Mouse (Mus musculus): ENCODE results near the gene Esrra.
A peak's percentile ranks its signal among the peaks of the same experiment; 100 is the strongest.

Esrra gene

DNA sequence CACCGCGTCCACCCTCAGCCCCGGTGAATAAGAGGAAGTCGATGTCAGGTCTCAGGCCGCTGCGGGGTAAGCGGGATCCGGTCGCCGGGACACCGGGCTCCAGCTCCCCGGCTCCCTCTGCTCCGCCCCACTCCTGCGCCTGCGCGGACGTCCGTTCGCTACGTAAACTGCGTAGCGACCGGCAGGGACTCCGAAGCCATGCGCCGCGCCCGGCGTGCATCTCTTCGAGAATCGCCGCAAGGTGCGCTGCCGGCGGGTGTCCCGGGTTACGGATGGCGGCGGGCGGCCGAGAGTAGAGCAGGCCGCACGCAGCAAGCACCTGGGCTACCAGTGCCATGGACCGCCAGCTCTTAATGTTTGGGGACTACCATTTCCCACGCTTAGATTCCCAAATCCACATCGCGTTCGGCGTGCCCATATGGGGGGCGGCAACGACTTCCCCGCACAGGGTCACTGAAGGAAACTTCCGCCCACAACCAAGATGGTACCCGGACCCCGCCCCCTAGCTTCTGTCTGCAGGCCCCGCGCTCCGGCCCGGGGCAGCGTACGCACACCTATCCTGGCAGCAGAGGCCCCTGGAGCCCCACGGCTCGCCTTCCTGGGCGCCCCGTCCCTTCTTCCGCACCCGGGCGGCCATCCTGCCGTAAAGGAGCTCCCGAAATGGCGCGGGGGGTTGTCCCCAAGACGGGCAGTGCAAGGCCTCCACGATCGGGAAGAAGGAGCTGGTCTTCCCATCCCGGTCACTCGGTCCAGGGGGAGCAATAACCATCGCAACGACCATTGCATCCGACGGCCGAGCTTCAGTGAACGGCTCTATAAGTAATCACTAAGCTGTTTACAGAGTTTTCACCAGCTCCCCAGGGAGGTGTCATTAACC is 20.0 kb upstream of the Esrra start, which contains the start of gene Bad:
TSS of gene Bad (plus strand) at position 490 of the 877 bp plus-strand sequence.
- DNase-seq (ENCODE audit: low spot score in 2 of 2), result peak; percentile 92 to 95

DNA sequence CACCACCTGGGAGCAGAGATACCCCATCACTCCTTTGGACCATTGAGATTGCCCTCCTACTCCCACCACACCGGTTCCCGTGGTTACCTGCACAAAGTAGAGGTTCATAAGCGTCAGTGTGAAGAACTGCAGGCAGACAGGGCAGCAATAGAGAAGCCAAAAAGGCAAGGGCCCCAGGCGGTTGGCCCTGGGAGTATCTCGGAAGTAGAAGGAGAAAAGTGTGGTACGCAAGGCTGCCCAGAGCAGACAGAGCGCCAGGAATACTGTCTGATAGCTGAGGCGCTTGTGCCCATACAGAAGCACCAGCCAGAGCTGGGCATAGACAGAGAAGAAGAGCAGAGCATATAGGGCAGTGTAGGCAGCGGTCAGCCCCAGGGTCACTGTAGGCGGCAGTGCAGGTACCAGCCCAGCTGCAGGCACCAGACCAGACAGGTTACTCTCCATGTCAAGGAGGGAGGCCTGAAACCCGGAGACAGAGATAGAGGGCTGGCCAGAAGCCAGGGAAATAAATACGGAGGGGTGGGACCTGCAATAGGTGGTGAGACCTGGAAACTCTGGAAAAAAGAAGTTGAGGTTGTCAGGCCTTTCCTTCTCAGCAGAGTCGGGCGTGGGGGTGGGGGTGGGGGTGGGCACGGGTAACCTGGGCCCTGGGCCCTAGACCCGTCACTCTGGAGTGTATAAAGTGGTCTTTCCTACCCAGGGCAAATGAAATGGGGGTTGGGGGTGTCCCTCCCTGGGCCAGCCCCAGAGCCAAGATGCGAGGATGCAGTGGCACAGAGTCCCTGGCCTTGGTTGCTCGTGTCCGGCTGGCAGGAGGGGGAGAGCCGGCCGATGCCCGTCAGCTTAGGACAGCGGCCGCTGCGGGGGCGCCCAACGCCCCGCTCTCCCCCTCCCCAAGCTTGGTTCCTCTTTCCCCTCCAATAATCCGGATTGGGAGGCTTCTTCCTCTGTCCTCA is 19.1 kb upstream of the Esrra start:
- no peak for DNase-seq (ENCODE audit: low spot score in 2 of 2)

DNA sequence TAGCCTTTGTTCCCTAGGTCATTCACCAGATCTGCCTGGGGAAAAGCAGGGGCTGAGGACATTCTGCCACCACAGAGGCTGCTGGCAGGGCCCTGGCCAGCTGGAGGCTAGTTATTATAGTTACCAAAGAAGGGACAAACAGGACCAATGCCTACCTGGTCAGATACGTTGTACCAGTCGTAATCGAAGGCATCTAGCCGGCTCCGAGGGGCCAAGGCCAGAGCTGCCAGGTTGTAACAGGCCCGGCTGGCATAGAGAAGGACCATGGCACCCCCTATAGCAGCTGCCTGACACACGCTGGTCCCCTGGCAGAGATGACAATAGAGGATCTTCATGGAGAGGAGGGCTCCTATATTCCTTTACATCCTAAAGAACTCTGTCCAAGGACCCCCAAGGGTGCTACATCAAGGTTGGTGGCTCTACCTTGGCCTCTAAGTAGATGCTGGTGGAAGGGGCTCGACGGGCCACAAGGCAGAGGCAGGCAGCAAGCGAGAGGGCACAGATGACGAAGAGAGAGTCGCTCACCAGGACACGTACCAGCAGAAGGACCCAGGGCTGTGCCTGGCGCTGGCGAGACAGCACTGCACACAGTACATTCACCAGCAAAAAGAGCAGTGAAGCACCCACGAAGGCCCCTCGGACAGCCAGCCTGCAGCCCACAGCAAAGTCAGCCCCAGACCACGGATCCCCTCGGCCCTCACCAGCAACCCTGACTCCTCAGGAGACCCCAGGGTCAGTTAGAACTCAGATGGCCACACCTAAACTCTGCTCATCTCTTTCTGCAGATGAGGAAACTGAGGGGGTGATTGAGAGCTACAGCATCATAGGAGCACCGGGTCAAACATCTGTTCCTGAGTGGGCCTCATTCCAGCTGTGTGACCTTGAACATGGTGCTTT is 17.7 kb upstream of the Esrra start:
- DNase-seq (ENCODE audit: low spot score in 2 of 2), result no peak

GRCm38 (mm10) chr19:6937541-6938465 is 16.2 kb upstream of the Esrra start:
- DNase-seq (ENCODE audit: low spot score in 2 of 2), result no peak

DNA sequence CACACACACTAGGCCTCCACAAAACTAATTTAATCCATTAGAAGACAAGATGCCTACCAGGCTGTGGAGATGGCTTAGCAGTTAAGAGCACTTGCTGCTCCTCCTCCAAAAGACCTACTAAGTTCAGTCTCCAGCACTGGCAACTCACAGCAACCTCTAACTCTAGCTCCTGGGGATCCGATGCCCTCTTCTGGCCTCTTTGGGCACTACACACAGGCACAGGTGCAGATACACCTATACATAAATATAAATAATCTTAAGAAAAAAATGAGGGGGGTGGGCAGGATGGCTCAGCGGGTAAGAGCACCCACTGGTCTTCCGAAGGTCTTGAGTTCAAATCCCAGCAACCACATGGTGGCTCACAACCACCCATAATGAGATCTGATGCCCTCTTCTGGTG is 14.7 kb upstream of the Esrra start:
- DNase-seq (ENCODE audit: low spot score in 2 of 2), result peak in 1 of 2 experiments; percentile 42

DNA sequence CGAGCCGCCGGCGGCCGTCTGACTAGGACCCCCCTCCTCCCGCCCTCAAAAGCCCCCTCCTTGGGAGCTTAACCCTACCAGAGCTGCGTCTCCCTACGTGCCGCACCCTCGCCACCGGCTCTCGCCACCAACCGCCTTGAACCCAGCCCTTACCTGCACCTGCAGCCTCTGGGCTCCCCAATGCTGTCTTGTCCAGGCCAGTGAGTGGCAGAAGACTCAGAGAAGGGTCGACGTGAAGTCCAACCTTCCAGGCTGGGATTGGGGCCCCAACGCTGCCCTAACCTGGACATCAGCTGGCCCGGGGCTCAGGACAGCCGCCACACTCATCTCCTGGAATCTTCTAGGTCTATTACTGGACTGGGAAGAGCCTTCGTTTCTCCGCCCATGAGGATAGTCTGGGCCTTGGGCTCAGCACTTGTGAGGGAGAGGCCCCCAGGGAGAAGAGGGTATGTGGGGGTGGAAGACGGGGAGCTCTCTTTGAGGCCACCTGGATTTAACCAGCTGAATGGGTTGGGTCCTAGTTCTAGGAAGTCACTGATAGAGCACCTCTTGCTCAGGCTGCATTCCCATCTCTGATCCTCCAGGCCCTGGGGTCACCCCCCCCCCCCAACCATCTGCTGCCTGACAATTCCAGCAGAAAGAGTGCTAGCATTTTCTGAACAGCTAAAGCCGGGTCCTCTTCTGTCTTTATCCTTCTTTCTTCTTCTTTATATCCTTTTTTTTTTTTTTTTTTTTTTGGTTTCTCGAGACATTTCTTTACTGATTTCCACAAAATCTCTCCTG is 12.8 kb upstream of the Esrra start, which contains the start of gene Kcnk4:
TSS of gene Kcnk4 (minus strand) at position 321 of the 783 bp plus-strand sequence.
- no peak for DNase-seq (ENCODE audit: low spot score in 2 of 2)

DNA sequence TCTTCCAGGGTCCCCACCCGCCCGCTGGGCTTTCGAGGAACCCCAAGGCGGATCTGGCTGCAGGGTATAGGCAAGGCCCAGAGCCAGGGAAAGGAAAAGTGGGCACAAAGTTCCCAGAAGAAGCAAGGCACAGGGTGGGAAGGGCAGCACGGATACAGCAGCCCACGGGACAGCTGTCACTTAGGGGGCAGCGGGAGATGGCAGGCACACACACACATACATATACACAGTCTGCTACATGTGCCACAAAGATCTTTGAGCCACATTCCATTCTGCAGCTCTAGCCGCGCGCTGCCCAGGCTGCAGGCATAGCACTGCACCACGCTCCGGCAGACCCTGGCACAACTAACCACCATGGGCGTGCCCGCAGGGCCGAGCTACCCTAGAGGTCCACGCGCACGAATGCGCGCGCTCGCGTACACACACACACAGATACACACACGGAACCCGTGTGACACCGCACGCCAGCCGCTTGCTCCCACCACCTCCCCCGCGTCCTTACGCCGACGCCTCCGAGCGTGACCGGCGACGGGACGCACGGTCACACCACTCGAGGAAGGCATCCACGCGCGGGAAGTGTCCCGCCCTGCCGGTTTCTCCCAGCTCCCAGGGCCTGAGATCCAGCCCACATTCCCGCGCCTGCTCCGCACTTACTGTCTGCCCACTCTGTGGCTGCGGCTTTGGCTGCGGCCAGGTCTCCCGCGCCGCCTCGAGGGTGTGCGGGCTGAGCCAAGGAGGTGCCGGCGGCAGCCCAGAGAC is 12.0 kb upstream of the Esrra start:
- DNase-seq (ENCODE audit: low spot score in 2 of 2), result no peak

- no peak for DNase-seq (ENCODE audit: low spot score in 2 of 2)
Measured at GRCm38 (mm10) chr19:6933102-6933435, 11.5 kb upstream of the Esrra start.

- no peak for DNase-seq (ENCODE audit: low spot score in 2 of 2)
Measured at GRCm38 (mm10) chr19:6932018-6932417, 10.4 kb upstream of the Esrra start.

- no peak for DNase-seq (ENCODE audit: low spot score in 2 of 2)
Measured at GRCm38 (mm10) chr19:6931002-6931401, 9.4 kb upstream of the Esrra start.

- no peak for DNase-seq (ENCODE audit: low spot score in 2 of 2)
Measured at GRCm38 (mm10) chr19:6928080-6928479, 6.5 kb upstream of the Esrra start.

DNA sequence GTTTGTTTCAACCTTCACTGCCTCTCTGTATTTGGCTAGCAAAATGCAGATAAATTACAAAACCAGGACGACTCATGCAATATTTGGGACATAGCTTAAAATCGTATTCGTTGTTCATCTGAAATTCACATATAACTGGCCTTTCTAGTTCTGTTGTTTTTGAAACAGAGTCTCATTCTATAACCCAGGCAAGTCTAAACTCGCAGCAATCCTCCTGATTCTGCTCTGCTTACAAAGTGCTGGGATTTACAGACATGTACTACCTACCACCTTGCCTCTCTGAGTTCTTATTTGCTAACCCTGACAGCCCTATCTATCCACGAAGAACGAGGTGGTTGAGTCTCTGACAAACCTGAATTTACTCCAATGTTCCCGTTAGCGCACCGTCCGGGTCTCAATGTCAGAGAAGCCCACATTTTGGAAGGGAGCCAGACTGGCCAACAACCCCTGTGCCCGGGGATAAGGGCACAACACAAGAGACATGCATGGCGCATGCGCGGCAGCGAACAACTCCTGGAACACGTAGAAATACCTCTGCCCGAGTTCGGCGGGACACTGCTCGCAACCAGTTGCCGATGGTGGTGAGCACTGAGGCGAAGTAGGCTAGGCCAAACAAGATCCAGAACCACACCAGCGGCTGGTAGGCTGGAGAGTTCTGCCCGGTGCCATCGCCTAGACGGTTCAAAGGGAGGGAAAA is 5.1 kb upstream of the Esrra start:
- DNase-seq (ENCODE audit: low spot score in 2 of 2), result no peak

GRCm38 (mm10) chr19:6925611-6926329 is 4.2 kb upstream of the Esrra start:
- DNase-seq (ENCODE audit: low spot score in 2 of 2), result no peak

- DNase-seq (ENCODE audit: low spot score in 2 of 2), result no peak
Measured at GRCm38 (mm10) chr19:6925307-6925573, 3.6 kb upstream of the Esrra start, which contains the start of gene Catsperz. TSS of gene Catsperz (minus strand) at chr19:6925380.

- peak; percentile 68 to 81 for DNase-seq (ENCODE audit: low spot score in 2 of 2)
Measured at GRCm38 (mm10) chr19:6924461-6925306, 3.1 kb upstream of the Esrra start.

DNA sequence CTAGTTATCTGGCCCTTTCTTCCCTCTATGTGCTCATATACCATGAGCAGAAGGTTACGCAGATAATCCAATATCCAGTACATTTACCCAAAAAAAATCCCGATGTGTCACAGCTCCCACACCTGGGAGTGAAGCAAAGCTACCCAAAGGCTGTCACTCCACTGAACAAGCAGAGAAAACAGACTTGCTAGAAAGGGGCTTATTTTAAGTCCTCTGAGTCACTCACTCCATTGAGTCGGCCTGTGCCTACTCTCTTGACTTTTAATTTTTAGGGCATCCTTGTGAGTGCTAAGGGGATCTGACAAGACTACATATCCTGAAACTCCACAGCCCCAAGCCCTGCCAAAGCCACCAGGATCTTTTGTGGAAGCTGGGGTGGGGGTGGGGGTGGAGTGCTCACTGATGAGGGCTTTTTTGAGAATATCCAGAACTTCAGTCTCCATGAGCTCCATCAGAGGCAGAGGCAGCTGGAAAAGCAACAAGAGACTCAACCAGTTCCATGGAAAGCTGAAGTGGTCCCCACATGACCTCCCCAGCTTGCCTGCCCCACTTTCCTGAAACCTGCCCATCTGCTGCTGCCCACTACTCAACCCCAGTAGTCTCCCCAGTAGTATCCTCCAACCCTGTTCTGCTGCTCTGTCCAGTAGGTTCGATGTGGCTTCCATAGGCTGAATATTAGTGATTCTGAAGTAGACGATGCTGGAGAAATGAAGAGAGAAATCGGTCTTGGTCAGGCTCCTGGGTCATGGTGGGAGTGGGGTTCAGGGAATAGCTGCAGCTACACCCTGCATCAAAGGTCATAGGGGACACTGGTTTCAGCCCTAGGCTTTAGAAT is 1.5 kb upstream of the Esrra start:
- DNase-seq (ENCODE audit: low spot score in 2 of 2), result no peak
